Mouse (Mus musculus) lung, postnatal 36 days (tissue): Measurements from ENCODE around the gene Cryab.

Source experiments
- DNase-seq: peaks from one replicate; pipeline ENCODE4 v3.0.0; 2022; ENCODE audit warnings: mixed read lengths

Cryab gene

DNA sequence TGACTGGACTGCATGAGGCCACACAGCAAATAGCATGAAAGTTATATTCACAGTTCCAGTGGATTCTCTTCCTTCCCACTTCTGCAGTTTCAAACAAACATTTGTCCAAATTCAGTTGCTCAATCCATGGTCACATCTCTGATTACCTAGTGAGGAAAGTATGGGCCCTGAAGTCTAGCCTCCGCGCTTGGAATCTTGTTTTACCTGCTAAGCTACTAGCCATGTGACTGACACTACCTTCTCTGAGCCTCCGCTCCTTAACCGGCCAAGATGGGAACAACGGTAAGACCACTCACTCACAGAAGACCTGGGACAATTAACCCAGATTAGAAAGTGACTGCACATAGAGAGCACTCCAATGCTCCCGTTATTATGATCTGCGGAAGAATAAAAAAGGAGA lies 5.3 kb upstream of the Cryab start:
- DNase-seq: peak; percentile 74

DNA sequence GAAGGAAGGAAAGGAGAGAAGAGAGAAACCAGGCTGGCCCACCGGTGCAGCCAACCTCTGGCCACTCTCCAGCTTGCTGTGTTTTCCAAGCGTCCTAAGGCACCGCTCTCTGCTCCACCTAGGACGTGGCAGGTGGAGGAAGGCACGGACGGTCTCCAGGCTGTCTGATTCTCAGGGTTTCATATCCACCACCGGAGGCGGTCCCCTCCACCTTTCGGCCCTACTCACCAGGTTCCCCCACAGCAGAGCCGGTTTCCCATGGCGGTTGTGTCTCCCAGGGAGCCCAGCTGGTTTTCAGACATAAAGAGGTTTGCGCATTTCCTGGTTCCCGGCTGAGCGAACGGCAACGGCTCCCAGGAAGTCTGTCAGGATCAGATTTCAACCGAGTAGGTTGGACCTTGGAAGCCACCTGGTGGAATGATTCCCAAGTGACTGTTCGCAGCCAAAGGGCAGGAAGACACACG lies 4.9 kb upstream of the Cryab start, which contains the start of gene 2310030G06Rik:
2310030G06Rik (minus strand) TSS at position 323 of the 464 bp plus-strand sequence.
- peak; percentile 80 for DNase-seq

GRCm38 (mm10) chr9:50750706-50751105 lies 419 bp upstream of the Cryab start:
- DNase-seq: no peak

- no peak for DNase-seq
Measured at GRCm38 (mm10) chr9:50752054-50752602, 1.0 kb downstream of the Cryab start, which contains the start of gene Hspb2. Gene Hspb2 (minus strand): TSS chr9:50752354.

DNA sequence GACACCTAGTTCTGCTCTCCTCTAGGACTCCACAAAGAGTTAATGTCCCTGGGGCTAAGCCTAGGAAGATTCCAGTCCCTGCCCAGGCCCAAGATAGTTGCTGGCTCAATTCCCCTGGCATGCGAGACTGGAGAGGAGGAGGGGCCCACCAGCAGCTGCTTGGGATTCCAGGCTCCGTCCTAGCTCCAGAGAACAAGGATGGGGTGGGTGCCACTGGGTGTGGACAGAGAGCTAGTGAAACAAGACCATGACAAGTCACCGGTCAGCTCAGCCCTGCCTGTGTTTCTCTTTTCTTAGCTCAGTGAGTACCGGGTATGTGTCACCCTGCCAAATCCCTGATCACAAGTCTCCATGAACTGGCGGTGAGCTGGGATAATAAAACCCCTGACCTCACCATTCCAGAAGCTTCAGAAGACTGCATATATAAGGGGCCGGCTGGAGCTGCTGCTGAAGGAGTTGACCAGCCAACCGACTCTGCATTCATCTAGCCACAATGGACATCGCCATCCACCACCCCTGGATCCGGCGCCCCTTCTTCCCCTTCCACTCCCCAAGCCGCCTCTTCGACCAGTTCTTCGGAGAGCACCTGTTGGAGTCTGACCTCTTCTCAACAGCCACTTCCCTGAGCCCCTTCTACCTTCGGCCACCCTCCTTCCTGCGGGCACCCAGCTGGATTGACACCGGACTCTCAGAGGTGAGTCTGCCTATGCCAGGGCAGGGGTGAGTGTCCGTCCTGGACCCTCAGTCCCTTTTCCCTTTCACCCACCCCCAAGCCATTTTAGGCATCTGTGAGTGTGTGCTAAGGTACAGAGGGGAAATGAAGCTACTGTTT lies 1.9 kb downstream of the Cryab start:
- DNase-seq: peak; percentile 91

GRCm38 (mm10) chr9:50753947-50754346 lies 2.8 kb downstream of the Cryab start:
- no peak for DNase-seq

DNA sequence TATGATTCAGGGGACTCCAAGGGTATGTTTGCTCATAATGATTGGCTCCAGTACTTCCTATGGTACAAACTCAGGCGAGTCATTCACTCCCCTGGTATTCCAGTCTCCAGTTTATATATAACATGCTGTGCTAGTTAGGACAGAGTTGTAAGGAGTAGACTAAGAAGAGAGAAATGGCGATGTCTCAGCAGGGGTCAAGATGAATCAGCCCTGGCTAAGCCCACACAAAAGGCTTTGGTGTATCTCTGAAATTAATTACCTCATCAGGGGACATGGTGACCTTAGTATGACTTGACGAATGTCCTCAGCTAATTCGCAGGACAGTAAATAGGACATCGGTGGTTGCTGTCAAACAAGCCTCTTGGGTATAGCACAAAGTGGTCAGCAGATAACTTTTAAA lies 5.6 kb downstream of the Cryab start:
- DNase-seq: no peak

DNA sequence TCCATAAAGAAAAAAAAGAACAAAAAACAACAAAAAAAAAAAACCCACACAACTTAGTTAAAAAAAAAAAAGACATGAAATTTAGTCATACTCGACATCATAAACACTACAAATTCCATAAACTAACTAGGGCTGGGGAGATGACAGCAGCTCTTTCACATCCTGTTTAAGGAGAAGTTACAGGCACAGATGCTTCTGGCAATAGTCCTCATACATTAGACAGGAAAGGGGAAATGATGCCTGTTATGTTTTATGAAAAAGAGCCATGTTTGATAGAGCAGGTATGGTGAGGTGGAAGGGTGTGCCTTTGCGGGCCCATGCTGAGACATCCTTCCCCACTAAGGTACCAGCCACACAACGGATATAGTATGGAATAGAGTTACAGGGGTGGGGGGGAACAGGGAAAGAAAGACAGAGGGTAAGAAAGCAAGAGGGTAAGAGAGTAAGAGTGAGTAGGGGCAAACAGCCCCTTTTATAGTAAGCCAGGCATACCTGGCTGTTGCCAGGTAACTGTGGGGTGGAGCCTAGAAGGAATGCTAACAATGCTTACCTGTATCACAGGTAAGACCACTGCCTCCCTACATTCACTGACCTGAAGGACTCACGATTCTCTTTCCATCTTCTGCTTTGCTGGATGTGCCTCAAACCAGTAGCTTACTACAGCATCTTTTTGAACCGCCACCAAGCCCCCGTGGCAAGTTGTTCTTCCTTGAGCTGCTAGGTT lies 10.6 kb downstream of the Cryab start:
- no peak for DNase-seq

DNA sequence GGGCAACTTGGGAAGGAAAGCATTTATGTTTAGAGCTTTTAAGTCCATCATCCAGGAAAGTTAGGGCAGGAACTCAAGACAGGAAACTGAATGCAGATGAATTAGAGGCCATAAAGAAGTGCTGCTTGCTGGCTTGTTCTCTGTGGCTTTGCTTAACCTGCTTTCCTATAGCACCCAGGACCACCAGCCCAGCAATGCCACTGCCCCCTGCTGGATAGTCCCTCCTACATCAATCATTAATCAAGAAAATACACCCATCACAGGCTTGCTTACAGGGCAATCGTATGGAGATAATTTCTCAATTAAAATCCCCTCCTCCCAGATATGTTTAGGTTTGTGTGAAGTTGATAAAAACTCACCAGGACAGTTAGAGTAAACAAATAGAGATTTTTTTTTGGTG lies 12.2 kb downstream of the Cryab start:
- peak; percentile 56 for DNase-seq

- no peak for DNase-seq
Measured at GRCm38 (mm10) chr9:50767531-50768106, 16.5 kb downstream of the Cryab start.

- DNase-seq: peak; percentile 100
Measured at GRCm38 (mm10) chr9:50768107-50769002, 17.2 kb downstream of the Cryab start, which contains the start of gene Fdxacb1. Gene Fdxacb1 (plus strand): TSS chr9:50768236.

- DNase-seq: no peak
Measured at GRCm38 (mm10) chr9:50770011-50770410, 18.9 kb downstream of the Cryab start.

- no peak for DNase-seq
Measured at GRCm38 (mm10) chr9:50774026-50774462, 22.9 kb downstream of the Cryab start.

DNA sequence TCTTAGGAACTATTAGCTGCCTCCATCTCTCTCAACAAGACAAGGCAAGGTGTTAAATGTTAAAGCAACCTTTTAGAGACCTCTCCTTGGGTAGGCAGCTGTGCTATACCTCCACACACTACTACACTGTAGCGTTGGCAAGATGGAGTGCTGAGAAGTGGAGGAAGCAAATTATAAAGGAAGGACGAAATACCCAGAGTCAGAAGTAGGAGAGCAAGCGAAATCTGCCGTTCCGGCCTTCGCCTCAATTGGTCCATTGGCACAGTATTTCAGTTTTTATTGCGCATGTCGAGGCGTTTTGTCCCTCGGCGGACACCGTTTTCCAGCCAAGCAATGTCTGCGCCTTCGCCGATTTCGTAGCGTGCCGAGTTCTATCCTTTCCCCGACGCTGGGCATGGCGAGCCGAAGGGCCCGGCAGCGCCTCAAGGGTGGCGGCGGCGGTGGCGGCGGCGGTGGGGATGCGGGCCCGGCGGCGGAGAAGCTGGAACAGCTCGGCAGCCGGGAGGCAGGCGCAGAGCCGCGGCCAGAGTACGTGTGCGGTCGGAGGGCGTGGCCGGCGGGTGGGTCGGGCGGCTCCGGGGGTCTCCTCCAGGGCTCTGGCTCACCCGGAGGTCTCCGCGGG lies 24.0 kb downstream of the Cryab start, which contains the start of the genes Alg9 and 1110032A03Rik:
Alg9 (plus strand) TSS at position 29 of the 622 bp plus-strand sequence.
1110032A03Rik (minus strand) TSS at position 530 of the 622 bp plus-strand sequence.
- DNase-seq: peak; percentile 89

DNA sequence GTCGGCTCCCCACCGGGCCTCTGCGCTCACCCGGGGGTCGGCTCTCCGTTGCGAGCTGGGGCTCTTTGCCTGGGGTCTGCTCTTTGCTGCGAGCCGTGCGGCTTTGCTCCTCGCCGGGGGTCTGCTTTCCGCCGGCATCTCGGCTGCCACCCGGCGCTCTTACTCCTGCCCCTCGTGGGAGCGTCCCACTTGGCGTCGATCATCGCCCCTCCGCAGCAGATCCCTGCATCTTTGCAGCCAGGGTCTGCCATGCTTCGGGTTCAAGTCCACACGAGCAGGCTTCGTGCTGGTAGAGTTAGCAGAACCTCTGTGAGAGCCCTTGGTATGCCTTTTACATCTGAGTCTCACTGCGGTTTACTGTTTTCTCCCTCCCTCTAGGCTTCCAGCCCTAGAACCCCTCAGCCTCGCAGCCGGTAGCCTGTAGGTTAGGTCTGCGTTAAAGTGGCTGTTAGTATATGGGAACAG lies 24.6 kb downstream of the Cryab start:
- no peak for DNase-seq

GRCm38 (mm10) chr9:50776162-50776760 lies 25.1 kb downstream of the Cryab start:
- DNase-seq: no peak

- DNase-seq: peak; percentile 50
Measured at GRCm38 (mm10) chr9:50782155-50782554, 31.0 kb downstream of the Cryab start.

GRCm38 (mm10) chr9:50795266-50795665 lies 44.1 kb downstream of the Cryab start:
- no peak for DNase-seq

DNA sequence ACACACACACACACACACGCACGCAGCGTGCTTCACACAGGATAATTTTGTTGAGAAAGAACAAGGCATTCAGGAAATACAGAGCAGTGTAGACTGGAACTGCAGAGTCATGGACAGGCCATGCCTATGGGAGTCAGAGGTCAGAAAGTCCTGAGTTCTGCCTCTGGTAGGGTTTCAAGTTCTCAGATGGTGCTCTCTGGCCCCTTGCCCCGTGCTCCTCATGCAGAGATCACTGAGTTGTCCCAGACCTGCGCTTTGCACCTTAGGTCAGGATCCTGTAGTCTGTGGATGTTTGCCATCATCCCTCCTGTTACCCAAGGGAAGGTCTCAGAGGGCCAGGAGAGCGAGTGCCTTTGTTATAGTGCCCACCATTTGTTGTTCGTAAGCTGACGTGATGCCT lies 45.7 kb downstream of the Cryab start:
- DNase-seq: no peak

DNA sequence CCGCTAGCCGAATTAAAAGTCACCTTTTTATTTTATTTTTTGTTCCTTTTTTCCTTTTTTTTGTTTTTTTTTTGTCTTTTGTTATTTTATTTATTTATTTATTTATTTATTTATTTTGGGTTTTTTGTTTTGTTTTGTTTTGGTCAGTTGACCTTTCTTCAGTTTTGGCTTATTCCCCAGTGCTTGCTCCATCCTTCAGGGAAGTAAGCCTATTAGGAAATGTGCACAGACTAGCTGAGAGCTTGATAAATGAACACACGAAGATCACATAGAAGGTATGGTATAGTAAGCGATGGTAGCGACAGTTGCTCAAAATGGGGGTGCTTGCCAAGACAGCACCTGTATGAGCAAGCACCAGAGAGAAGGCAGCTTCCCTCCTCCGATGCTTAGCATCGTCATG lies 46.5 kb downstream of the Cryab start:
- no peak for DNase-seq

DNA sequence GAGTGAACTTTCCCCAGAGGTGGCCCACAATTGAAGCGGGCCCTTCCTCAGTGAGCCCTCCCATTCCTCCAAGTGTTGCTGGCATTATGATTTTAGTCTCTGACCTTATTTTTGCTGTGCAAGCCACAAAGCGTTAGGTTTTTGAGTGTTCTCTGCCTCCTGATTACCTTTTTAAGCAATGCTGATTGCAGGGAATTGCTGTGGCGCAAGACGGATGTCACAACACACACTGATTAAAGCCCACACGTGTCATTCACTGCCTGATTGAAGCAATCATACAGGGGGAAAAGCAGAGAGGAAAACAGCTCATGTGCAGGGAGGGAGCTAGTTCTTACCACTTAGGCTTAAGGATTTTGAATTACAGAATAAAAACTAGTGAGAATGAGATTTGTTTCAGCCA lies 47.2 kb downstream of the Cryab start:
- DNase-seq: peak; percentile 82
